Mouse (Mus musculus): ENCODE measurements around the gene Stx11.
A peak's percentile ranks its signal among the peaks of the same experiment; 100 is the strongest.

The Stx11 gene

DNA sequence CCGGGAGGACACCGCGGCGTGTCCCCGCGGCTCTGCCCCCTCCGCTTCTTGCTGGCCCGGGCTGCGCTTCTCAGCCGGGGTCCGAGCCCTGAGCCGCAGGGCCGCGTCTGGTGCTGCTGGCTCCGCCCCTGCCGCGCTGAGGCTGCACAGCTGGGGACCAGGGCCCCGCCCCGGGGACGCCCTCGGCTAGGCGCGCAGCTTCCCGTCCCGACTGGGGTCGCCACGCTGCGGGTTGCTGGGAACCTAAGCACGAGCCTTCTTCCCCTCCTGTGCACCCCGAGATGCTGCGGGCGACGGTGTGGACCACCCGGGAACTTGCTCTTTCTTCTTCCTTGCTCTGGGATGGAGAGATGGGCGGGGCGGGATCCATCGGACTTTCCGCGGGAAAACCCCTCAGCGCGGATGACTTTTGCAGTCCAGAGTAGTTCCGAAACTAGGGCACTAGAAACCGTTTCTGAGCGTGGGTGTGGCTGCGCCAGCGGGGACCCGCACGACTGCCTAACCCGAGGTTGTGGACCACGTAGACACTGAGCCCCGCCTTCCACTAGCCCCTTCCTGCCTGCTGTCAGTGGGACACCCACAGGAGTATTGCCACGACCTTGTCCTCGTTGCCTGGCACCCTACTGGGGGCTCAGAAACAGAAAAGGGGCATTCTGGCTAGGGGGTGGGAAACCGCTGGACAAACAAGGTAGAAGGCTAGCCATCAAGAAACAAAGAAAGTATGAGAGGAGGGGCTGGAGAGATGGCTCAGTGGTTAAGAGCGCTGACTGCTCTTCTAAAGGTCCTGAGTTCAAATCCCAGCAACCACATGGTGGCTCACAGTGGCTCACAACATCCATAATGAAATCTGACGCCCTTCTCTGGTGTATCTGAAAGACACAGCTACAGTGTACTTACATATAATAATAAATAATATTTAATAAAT is at the start of gene Stx11:
Stx11 (minus strand) TSS at position 148 of the 925 bp plus-strand sequence.
- DNase-seq (ENCODE audit: low read depth, low spot score) = peak; percentile 70

DNA sequence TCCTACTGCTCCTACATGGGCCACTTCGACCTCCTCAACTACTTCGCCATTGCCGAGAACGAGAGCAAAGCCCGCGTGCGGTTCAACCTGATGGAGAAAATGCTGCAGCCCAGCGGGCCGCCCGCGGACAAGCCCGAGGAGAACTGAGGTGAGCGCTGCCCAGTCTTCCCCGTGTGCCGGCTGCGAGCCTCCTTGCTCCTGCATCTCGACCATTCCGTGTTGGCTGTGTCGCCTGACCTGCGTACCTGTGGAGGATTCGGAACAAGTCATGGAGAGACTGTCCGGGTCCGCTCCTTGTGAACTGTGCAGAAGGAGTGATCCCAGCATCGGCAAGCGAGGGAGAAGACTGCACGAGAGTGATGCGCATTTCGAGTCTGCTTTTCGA is 44.6 kb upstream of the Stx11 start:
- DNase-seq (ENCODE audit: low read depth, low spot score) = no peak

DNA sequence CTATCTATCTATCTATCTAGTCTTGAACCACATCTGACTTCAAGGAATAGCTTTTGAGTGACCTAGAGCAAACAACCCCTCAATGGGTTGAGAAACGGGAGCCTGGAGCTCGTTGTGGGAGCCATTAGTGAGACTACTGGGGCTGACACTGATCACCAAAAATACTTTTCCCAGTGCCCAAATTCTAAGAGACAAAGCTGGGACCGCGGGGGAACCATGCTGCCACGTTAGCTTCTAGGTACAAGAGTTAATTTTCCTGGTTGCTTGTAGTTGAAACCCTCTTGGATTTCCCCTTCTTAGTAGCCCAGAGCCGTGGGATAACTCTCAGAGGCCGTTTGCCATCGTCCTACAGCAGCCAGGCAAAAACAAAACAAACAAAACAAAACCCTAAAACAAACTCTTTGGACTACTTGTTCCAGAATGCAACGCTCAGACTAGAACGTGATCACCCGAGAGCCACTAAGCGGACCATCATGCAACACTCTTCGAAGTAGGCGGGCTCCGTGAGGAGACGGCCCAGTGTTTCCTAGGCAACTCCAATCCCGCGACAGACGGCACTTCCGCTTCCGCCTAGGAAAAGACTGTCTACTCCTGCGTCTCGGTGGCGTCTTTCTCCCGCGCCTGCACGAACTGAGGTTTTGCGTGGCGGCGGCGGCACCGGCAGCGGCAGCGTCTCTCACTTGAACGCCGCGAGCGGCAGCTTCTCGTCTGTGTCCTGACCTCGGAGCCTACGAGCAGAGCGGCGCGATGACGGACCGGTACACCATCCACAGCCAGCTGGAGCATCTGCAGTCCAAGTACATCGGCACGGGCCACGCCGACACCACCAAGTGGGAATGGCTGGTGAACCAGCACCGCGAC is 44.0 kb upstream of the Stx11 start:
- DNase-seq (ENCODE audit: low read depth, low spot score) = peak; percentile 98

DNA sequence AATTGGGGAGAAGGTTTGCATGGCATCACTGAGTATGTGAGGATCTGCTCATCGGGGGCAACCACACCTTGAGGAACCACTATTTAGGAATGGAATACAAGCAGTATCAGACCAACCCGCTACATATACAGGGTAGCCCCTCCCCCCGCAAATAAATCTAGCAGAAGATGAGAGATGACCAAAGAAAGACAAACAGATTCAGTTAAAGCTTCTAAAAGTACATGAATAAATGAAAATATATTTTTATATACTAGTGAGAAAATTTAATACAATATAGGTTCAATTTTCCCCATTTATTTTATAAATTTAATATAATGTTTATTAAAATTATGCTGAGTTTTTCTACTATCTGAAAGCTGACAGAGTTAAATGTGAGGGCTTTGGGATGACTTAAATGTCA is 40.9 kb upstream of the Stx11 start, which contains the start of gene Sf3b5:
Sf3b5 (plus strand) TSS at position 301 of the 400 bp plus-strand sequence.
- no peak for DNase-seq (ENCODE audit: low read depth, low spot score)

DNA sequence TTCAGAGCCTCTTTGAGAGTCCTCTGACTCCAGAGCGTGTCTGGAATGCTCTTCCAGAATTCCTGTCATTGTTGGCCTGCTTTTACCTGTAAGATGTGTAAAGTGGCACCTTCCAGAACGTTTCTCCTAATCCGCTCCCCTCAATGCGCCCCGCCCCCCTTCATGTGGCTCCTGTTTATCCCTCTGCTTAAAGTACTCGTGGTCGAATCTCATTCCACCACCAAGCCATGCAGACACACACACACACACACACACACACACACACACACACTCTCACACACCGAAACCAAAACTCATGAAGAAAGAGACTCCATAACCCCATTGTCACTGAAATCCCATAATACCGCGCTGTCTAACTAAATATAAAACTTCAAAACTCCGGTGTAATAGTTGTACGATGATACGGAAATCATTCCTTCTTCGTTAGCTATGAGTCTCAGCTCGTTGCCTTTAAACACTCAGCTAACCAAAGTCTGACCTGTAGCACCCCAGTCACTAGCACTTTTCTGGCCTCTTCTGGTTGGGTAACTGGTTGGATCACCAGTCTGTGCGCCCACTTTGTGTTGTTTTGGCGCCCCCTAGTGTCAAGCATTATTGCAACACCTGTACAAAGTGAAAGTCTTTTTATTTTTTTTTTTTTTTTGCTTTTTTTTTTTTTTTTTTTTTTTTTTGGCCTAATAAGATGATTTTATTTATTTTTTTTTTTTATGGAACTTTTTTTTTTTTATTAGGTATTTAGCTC is 32.8 kb upstream of the Stx11 start:
- peak; percentile 81 for DNase-seq (ENCODE audit: low read depth, low spot score)

DNA sequence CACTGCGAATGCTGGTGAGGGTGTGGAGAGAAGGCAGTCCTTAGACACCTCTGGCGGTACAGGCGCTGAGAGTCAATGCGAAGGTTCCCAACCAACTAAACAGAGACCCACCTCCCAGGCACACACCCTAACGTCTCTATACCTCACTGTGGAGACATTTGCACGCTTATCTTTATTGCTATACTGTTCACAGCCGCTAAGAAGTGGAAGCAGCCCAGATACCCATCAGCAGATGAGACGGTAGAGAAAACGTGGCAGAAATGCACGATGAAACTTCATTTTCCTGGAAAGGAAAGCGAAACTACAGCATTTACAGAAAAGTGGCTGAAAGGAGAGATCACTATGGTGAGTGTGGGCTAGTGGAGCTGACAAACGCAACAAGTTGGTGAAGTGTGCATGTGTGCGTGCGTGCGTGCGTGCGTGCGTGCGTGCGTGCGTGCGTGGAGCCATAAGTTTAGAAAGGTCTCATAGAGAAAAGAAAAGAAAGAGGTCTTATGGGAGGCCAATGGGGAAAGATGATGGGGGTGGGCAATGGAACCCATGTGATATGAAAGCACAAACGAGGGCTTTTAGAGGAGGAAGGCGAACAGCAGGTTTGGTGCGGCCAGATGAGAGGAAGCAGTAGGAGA is 29.4 kb upstream of the Stx11 start:
- no peak for DNase-seq (ENCODE audit: low read depth, low spot score)

DNA sequence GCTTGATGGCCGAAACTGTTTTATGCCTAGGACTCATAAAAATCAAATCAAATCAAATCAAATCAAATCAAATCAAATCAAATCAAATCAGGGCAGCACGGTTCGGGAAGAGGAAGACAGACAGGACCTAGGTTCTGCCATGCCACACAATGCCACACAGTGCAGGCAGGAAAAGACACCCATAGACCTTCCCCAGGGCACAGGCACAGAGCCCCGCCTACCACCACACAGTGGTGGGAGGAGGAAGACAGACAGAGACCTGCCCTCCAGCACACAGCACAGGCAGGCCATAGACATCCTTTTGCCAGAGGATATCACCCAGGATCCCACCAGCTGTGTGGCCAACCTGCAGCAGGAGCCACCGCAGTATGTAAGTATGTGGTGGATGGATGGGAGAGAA is 27.9 kb upstream of the Stx11 start:
- DNase-seq (ENCODE audit: low read depth, low spot score) = no peak

DNA sequence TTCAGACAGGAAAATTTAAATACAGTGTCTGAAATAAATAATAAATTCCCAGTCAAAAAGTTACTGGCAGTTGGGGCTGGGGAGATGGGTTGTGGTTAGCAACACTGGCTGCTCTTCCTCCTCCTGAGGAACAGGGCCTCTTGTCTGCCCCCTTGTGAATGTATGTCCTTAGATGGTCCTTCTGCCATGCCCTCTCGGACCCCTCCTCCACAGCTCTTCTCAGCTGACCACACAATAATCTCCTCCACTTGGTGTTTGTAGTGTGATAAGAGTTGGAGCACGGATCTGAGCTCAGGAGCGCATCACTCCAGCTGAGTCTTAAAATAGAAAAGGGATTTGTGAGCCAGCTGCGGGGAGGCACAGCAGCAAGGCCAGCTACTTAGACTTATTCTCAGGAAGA is 22.8 kb upstream of the Stx11 start:
- DNase-seq (ENCODE audit: low read depth, low spot score) = no peak

DNA sequence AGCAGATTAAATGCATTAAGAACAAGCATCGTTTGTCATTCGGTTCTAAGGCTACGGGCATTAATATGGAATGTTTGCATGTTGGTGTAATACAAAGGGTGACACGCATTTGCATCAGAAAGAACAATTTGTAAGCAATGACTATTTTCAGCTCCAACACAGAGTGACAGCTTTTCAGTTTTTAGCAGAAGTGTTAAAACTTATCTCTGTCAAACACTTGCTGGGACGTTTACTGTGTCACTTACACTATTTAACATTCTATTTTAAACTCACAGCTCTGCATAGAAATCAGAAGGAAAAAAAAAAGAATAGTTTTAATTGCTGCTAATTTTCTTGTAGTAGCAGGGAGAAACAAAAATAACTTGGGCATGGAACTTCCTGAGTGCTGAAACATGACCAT is 22.4 kb upstream of the Stx11 start:
- no peak for DNase-seq (ENCODE audit: low read depth, low spot score)

DNA sequence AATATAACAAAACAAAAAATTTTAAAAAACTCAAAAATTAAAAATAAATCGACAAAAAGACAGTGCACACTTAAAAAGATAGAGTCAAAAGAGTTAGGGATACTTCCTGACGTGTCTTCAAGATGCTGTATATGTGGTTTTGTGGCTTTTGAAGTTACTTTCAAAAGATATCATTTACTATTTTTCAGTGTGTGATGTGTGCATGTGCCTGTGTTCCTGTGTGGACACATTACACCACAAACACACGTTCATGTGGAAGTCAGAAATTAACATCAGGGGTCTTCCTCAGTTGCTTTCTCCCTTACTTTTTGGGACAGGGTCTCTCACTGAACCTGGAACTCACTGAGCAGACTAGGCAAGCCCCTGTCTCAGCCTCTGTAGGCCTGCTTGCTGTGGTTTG is 20.9 kb upstream of the Stx11 start:
- no peak for DNase-seq (ENCODE audit: low read depth, low spot score)

DNA sequence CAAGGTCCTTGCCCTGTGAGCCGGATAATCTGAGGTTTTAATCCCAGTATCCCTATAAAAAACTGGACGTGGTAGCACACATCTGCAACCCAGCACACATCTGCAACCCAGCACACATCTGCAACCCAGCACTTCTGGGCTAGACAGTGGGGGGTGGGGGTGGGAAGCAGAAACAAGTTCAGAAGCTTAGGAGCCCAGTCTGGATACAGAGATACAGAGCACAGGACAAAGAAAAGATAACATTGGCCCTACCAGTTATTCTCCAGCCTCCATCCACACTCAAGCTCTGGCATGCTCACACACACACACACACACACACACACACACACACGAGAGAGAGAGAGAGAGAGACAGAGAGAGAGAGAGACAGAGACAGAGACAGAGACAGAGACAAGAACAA is 19.4 kb upstream of the Stx11 start:
- no peak for DNase-seq (ENCODE audit: low read depth, low spot score)

DNA sequence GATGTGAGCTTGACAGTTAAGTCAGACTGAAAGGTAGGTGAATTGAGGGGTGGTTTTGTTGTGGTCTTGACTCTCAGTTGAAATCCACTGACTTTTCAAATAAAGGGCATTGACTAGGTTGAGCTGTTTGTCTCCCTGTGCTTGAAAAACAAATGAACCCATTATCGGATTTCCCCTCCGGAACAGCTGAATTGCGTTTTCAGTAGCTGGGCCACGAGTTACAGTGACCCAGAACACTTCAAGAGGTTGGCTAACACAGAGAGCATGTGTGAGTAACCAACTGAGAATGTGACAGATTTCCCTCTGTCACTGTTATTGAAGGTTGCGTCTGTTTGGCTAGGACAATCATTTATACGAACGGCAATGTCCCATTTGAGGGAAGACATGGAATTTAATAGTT is 17.0 kb upstream of the Stx11 start:
- no peak for DNase-seq (ENCODE audit: low read depth, low spot score)

DNA sequence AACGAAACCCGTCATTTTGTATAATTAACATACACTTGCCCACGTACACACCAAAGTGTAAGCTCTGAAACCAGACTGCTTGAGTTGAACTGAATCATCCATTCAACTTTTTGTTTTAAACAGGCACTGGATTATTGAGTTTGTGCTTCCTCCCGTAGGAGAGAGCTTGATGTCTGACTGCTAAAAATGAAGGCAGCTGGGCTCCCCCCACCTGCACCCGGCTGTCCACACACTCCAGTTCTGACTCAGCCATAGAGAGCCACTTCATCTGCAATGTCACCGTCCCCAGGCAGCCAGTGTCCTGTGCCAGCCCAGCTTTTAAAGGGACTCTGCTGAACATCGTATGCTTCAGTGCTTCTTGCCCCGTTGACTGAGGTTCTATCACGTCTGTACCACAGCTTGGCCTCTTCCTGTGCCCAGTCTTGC is 13.7 kb upstream of the Stx11 start:
- no peak for DNase-seq (ENCODE audit: low read depth, low spot score)

DNA sequence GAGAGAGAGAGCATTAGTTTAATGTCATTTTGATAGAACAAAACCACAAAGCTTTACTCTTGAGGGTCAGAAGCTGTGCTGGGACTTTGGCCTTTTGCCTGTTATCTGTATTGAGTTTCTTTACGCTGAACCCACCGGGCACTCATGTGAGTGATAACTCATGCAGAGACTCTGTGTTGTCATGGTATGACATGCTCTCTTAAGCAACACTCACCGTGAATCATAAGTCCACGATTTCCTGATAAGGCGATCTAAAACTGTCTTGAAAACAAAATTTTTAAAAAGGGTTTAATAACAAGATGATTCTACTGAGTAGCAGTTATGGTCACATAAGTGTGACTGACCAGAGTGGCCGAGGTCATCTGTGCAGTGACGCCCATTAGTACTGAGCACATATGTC is 12.5 kb upstream of the Stx11 start:
- no peak for DNase-seq (ENCODE audit: low read depth, low spot score)

DNA sequence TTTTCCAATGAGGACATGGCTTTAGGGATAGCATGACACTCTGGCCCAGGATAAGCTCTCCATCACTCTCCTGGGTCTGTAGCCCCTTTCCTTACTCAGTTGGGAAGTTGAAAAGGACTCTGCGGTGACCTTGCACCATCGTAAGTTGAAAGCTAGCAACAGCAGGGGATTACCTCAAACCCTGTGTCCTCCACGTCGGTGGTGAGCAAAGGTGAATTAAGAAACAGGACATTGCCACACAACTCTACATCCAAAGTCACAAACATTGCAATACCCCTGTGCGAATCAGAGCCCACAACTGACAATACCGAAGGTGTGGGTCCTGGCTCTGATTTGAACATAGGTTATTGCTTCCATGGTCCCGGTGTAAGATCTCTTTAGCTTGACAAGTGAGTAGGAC is 11.9 kb upstream of the Stx11 start:
- no peak for DNase-seq (ENCODE audit: low read depth, low spot score)

DNA sequence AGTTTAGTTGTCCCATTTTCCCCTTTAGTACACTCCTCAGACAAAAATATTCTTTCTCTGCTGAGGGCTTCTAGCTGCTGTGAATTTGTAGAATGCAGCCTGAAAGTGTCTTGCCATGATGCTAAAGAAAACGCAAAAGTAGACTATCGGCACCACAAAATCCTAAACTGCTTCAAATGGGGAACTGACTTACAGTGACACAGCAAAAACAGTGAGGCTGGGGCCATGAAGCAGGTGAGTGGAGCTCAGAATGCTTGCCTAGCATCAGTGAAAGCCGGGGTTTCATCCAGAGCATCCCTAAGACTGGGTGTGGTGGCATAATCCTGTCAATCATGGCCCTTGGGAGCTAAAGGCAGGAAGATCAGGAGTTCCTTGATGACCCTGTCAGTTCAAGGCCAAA is 11.4 kb upstream of the Stx11 start:
- no peak for DNase-seq (ENCODE audit: low read depth, low spot score)

DNA sequence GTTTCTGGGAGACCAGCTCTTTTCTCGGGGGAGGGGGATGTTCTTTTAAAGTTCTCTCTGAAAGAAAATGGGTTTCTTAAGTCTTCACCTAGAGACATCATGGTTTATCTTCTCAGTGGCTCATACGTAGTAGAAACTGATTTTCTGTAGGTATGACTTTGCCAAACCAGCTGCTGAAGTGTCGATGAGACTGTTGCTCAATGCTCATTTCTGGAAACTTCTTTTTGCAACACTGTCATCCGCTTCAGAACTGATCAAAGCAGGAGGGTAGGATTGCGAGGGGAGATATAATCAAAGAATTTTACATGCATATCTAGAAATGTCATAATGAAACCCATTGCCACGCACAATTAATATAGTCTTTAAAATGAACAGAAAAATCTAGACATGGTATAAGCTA is 10.5 kb upstream of the Stx11 start:
- no peak for DNase-seq (ENCODE audit: low read depth, low spot score)

DNA sequence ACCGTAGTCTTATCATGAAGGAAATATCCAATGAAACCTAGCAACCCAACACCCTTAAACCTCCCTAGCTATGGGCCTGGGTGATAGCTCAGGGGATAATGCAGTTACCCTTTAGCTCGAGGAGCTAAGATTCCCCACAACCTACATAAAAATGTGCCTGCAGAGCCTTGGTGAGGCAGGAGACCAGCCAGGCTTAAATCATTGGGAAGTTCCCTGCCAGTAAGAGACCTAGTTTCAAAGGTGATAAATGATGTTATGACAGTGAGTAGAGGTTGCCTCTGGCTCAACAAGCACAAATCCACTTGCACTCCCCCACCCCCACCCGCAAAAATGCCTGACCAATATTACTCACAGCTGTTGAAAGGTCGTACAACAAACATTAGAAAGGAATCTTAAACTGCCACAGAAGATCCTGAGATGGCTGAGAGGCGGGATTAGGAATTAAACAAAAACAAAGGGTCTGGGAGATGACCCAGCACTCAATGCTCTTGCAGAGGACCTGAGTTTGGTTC is 1.6 kb upstream of the Stx11 start:
- DNase-seq (ENCODE audit: low read depth, low spot score) = no peak

DNA sequence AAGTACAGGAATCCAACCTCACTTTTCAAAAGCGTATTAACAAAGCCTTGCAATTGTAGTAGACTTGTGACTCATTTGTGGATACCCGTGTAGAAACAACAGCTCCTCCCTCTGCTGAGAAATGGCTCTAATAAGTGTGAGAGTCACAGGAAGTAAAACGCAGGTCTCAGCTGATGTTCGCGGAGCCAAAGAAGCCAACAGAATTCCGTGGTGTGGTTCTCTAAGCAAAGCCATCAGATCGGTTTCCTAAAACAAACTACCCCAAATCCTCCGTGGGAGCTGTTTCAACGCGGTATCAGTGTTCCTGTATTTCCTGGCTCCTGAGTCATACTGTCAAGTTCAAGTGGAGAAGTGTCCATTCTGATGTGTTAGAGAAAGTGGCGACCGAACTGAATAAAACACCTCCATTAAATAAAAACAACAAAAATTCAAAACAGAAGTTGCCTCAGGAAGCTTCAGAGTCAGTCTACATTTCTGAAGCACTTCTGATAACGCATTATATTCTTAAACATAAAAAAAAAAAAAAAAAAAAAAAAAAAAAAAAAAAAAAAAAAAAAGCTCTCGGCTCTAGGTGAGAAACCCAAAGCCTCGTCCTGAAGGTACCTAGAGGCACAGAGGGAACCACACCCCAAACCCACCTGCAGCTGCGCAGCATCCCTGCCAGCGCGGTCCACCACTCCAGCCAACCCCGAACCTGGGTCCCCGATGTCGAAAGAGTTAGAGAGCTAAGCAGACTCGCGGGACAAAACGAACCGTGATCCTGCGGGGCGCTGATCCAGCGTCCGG is 543 bp downstream of the Stx11 start:
- peak; percentile 8 for DNase-seq (ENCODE audit: low read depth, low spot score)

DNA sequence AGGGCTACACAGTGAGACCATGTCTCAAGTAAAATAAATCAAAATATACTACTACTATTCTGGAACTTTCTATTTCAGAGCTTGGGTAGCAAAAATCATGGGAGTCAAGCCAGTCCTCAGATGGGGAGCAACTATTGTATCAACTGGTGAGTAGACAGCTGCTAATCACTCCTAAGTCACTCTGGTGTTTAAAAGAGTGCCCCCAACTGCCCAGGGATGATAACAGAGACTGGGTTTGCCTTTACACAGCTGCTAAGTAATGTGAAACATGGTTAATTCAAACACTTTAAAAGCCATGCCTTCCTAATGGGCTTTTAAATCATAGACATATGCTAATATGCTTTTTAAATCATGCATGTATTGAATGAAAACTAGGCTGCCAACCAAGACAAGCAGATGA is 1.9 kb downstream of the Stx11 start:
- no peak for DNase-seq (ENCODE audit: low read depth, low spot score)

Data from ES-CJ7 (cell line).